Mouse (Mus musculus) adrenal gland, postnatal 36 days (tissue): ENCODE data around the gene Rln3. TPM values are rescaled to one million over a fixed set of nuclear protein-coding genes. Genes with fewer than 3 reads are reported as not detected.
A peak's percentile ranks its signal among the peaks of the same experiment; 100 is the strongest.

ENCODE experiments used
- DNase-seq, 2 experiments: peaks; one replicate each; pipeline ENCODE4 v3.0.0; 2021; ENCODE audit warnings: mixed read lengths in 1 of 2
- long read RNA-seq, 2 experiments: library from polyadenylated mRNA; stranded (forward); transcript quantifications; one replicate each; pipeline ENCODE4 v2.0.0; 2021; ENCODE audit warnings: borderline sequencing depth in 2 of 2
- total RNA-seq, 2 experiments: library from RNA; stranded (reverse); gene quantifications; 2 replicates each; pipeline ENCODE4 v1.2.3; 2021

The Rln3 gene
- not detected for total RNA-seq
- long read RNA-seq, experiment 1, result 0 reads
- long read RNA-seq, experiment 2, result 0 reads

- no peak for DNase-seq
These were observed at the start of gene Rln3 for GRCm38 (mm10) chr8:84044900-84045299. Gene Rln3, minus strand, starts transcription at chr8:84045000.

GRCm38 (mm10) chr8:84090585-84090984, 45.8 kb upstream of the Rln3 start:
- DNase-seq, result peak; percentile 62 to 73

GRCm38 (mm10) chr8:84089277-84089676, 44.5 kb upstream of the Rln3 start:
- DNase-seq, result no peak

DNA sequence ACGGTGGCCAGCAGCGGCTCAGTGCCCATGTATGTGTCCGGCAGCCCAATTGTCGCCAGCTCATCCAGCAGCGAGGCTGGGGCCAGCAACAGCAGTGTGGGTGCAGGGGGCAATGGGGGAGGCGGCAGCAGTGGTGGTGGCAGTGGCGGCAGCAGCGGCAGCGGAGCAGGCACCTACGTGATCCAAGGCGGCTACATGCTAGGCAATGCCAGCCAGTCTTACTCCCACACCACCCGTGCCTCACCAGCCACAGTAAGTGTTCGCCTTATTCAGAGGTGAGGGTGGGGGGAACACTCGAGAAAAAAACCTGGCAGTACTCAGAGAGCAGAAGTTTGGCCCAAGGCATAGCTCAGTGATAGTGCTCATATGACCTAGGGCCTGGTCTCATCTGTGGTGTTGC, 43.0 kb upstream of the Rln3 start:
- DNase-seq, result no peak

GRCm38 (mm10) chr8:84087156-84087555, 42.4 kb upstream of the Rln3 start:
- DNase-seq, result no peak

GRCm38 (mm10) chr8:84084341-84085115, 39.7 kb upstream of the Rln3 start:
- no peak for DNase-seq

GRCm38 (mm10) chr8:84083829-84084241, 39.0 kb upstream of the Rln3 start:
- peak; percentile 47 to 62 for DNase-seq

DNA sequence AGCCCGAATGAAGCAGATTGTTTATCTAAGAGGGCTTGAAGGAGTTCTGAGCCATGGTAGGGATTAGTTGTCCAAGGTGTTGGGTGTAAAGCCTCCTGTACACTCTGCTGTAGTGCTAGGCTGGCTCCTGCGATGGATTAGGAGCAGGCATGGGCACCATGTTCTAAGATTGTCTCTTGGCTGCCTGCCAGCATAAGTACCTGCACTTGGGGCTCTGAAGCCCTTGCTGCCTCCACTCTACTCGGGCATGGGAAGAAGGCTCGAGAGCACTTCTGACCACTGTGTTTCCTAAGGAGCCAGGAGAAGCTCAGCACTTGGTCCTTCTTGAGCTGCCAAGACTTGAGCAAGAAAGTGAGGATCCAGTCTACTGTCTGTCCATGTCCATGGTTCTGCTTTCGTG, 34.4 kb upstream of the Rln3 start:
- no peak for DNase-seq

- no peak for DNase-seq
These were observed 32.0 kb upstream of the Rln3 start for GRCm38 (mm10) chr8:84076849-84077248.

- no peak for DNase-seq
These were observed 31.6 kb upstream of the Rln3 start for GRCm38 (mm10) chr8:84076412-84076811.

DNA sequence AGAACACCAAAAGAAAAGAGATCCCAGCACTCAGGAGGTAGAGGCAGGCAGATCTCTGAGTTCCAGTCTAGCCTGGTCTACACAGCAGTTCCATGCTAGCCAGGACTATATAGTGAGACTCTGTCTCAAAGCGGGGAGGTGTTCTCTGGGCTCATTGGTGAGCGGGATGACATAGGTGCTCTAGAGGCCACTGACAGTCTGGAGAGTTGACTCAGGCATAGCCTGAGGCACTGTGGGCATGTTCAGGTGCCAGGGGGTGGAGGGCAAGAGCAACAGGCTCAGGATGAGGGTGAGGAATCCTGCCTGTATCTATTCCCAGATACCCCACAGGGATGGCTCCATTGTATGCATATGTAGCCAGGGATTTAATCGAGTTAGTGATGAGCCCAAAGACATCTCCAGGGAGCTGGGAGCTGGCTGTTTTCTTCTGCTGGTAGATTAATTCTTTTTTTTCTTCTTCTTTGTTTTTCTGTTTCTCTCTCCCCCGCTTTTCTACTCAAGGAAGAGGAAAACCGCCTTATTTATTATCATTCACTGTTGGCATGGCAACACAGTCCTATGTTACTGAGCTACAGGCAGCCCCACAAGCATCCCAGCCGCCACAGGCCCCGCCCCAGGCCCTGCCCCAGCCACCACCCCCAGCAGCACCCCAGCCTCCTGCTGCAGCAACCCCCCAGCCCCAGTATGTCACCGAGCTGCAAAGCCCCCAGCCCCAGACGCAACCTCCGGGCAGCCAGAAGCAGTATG, 28.6 kb upstream of the Rln3 start:
- no peak for DNase-seq

DNA sequence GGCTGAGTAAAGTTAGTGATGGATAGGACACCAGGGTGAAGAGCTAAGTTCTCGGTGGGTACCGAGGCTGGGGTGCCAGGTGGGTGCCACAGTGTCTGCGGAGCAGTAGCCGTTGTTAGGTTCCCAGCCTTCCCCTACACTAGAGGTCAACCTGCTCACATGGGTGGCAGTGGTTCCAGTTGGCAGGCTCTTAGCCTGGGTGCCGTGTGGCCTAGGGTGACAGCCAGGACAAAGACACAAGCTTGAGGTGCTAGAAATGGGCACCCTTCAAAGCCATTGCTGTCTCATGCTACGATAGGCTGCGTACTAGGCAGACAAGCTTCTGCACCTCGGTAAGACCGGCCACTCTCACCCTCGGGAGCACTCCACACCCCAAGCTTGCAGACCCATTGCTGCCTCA, 27.5 kb upstream of the Rln3 start:
- no peak for DNase-seq

DNA sequence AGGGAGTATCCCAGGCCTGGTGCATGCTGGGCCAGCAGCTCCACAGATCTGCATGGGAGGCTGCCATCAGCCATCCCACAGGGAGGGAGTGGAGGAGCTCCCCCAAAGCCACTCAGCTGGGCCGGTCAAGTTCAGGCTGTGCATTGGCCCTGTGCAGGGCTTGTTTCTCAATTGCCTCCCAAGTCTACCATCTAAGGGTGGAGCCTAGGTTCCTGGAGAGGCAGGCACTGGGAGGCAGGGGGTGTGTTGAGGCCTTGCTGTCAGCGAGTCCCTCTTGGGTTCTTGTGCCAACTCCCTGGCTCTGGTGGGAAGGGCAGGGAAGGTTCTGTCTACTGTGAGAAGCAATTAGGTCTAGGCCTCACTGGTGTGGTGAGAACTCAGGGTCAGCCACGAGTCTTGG, 27.1 kb upstream of the Rln3 start:
- DNase-seq, result no peak

- DNase-seq, result no peak
These were observed 25.9 kb upstream of the Rln3 start for GRCm38 (mm10) chr8:84070667-84071066.

DNA sequence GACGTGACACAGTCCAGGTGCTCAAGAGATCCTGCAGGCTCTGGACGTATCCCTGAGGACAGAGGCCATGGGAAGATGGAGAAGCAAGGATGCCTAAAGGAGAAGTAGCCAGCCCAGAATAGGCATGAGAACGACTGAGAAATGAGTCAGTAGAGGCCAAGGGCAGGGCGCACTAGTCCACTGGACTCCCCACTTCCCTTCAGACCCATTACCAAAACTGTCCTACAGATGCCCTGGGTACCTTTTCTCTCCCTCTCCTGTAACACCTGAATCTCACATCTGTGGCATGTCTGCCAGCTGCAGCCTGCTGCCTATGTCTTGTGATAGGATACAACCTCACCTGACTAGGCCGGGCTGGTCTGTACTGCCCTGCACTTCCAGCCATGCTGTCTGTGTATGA, 25.4 kb upstream of the Rln3 start:
- DNase-seq, result no peak

DNA sequence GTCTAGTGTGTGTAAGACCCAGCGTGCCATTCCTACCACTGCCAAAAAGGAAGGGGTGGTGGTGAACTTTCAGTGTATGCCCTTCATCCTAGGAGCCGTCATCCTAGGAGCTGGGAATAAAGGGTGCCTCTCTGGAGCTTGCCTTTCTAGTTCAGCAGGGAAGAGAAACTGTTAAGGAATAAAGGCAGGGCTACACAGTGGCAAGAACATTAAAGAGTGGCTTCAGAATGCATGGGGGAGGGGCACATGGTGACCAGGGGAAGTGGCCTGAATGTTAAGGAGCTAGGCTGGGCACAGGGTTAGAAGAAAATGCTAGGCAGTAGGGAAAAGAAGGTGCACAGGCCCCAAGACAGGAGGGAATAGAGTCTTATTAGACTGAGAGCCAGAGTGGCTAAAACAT, 24.9 kb upstream of the Rln3 start:
- no peak for DNase-seq

- no peak for DNase-seq
These were observed 24.4 kb upstream of the Rln3 start for GRCm38 (mm10) chr8:84069169-84069568.

DNA sequence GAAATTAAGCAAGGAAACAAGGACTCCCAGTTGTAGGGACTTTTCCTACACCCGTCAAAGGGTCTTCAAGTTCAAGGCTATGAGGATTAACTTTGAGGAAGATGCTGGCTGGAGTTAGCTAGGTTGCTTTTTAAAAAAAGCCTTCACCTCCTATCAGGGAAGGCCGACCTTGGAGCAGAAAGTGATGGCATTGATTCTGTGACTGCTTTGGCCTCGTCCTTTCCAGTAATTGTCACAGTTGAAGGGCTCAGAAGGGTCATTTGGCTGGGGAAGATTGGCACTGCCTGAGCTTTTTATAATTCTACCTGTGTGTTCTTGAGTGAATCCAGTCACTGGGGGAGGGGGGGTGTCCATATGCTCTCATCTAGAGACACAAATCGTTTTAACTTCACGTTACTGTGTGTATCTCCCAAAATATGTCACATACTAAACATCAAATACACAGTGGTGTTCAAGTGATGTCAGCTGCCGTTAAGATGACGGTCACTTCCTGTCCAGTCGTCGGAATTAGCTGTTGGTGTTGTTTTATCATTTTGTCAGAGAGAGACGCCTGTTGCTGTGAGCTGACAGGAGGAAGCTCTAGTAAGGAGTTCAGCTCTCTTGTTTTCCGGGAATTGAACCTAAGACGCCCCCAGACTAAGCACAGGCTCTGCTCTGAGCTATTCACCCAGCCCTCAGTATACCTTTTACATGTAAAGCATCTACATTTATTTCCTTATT, 23.7 kb upstream of the Rln3 start:
- DNase-seq, result peak; percentile 37 to 64

- no peak for DNase-seq
These were observed 23.1 kb upstream of the Rln3 start for GRCm38 (mm10) chr8:84067911-84068310.

DNA sequence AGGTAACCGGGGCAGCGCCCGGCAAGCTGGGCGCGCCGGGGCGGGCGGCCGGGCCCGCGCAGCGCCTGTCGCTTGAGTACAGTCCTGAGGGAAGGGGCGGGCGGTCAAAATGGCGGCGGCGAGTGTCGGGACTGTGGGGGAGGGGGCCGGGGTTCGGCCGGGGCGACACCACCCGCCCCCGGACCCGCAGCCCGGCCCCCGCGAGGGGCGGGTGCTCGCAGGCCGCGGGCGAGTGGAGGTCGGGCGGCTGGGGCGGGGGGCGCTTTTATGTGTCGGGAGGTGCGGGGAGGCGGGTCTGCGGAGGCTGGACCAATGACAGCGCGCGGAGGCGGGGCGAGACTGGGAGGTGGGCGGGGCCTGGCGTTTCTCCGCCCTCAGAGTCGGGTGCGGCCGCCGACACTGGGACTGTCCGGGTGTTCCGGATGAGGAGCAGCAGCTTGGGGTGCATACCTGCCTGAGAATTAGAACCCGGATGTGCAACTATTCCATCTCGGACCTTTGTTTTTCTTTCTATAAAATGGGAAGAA, 22.3 kb upstream of the Rln3 start:
- DNase-seq, result peak; percentile 98 to 99

DNA sequence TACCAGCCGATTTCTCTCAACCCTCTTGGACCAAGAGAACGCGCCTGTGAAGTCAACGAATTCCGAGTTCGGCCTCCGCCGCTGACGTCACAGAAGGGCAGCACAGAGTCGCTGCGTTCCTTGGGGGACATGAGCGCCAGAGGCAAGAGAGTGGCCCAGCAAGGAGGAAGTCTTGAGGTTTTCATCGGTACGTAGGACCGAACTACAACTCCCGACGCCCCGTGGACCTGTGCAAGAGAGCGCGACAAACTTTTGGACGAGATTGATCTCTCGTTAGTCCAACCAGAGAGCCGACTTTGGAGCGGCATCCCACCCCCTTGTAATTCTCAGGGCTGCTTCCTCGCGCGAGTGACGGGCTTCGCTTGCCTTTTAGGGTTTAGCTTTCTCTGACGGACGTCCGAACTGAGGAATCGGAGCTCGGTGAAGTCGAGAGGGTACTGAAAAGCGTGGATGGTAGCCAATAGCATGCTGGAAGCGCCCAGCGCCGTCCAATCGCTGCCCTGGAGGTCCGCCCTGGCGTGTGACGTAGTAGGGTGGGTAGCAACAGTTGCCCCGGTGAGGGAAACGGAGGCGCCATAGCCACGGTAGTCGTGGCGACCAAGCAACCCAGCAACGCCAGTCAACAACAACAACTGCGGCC, 21.6 kb upstream of the Rln3 start, which contains the start of gene Rfx1:
Rfx1 (plus strand) TSS at position 544 of the 640 bp plus-strand sequence.
- peak; percentile 98 to 99 for DNase-seq
